ENCODE assay signal across 32 mouse cellular contexts in the genomic region with DNA sequence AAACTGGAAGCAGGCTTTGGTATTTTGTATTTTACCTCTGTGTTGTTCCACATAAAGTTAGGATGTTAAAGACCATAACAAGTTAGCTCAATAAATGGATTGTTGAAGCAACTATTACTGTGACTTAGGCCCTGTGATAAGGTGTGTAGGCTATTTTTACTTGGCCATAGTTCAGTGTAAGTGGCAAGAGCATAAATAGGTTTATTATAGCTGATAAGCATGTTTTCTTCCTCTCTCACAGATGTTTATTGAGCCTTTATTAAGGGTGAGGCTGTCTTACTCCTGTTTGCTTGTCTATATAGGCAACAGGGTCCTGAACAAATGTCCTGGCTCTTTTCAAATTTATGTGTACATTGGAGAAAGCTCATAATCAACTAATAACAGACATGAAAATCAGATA. TPM values are rescaled to one million over a fixed set of nuclear protein-coding genes. Genes with fewer than 3 reads are reported as not detected.
"Had no signal": no experiment of that assay in that cellular context is flagged by ENCODE, and none has a peak within 500 bp of the region (broad histone marks: within the 10 kb centered on the region; RNA-seq: fewer than 3 reads in every experiment).

No protein-coding gene starts in this region.

- H3K9ac ChIP-seq: embryonic facial prominence, embryonic 12.5 days; embryonic facial prominence, embryonic 13.5 days; embryonic facial prominence, embryonic 15.5 days; forebrain, embryonic 12.5 days; forebrain, embryonic 13.5 days; forebrain, embryonic 15.5 days; forebrain, postnatal 0 days had no signal

- H3K9me3 ChIP-seq: embryonic facial prominence, embryonic 10.5 days; embryonic facial prominence, embryonic 12.5 days; embryonic facial prominence, embryonic 13.5 days; embryonic facial prominence, embryonic 15.5 days; forebrain, embryonic 10.5 days; forebrain, embryonic 12.5 days; forebrain, embryonic 13.5 days; forebrain, embryonic 15.5 days had no signal

- H3K4me1 ChIP-seq: embryonic facial prominence, embryonic 12.5 days; embryonic facial prominence, embryonic 15.5 days; forebrain, embryonic 10.5 days; forebrain, embryonic 12.5 days; forebrain, embryonic 13.5 days; forebrain, embryonic 15.5 days had no signal

- H3K4me3 ChIP-seq: embryonic facial prominence, embryonic 10.5 days; embryonic facial prominence, embryonic 12.5 days; embryonic facial prominence, embryonic 13.5 days; embryonic facial prominence, embryonic 15.5 days; erythroblast, embryonic 14.5 days; forebrain, embryonic 10.5 days; forebrain, embryonic 12.5 days; forebrain, embryonic 13.5 days; forebrain, embryonic 15.5 days; gastrocnemius, adult 2 months; heart, adult 2 months had no signal

- ATAC-seq: forebrain, embryonic 13.5 days; forebrain, embryonic 14.5 days; forebrain, embryonic 15.5 days; forebrain, embryonic 16.5 days; forebrain, postnatal 0 days had no signal

- H3K27ac ChIP-seq: embryonic facial prominence, embryonic 10.5 days; embryonic facial prominence, embryonic 12.5 days; embryonic facial prominence, embryonic 13.5 days; embryonic facial prominence, embryonic 15.5 days; forebrain, embryonic 10.5 days; forebrain, embryonic 12.5 days; forebrain, embryonic 13.5 days; forebrain, embryonic 15.5 days; gastrocnemius, adult 2 months; heart, adult 2 months had no signal

- DNase-seq: cerebellum, adult 2 months; cerebellum, adult 9-10 months; cerebellum, adult 9-11 months; gastrocnemius, postnatal 25 days; gastrocnemius, postnatal 36 days; heart, adult 11 months had no signal

- H3K4me2 ChIP-seq: embryonic facial prominence, embryonic 12.5 days; embryonic facial prominence, embryonic 13.5 days; embryonic facial prominence, embryonic 15.5 days; forebrain, embryonic 12.5 days; forebrain, embryonic 13.5 days; forebrain, embryonic 15.5 days had no signal

- H3K27me3 ChIP-seq: embryonic facial prominence, embryonic 12.5 days; embryonic facial prominence, embryonic 13.5 days; embryonic facial prominence, embryonic 15.5 days; forebrain, embryonic 12.5 days; forebrain, embryonic 13.5 days; forebrain, embryonic 15.5 days had no signal

- H3K36me3 ChIP-seq: embryonic facial prominence, embryonic 10.5 days; embryonic facial prominence, embryonic 12.5 days; embryonic facial prominence, embryonic 13.5 days; embryonic facial prominence, embryonic 15.5 days; forebrain, embryonic 10.5 days; forebrain, embryonic 12.5 days; forebrain, embryonic 15.5 days had no signal

RNA-seq across cellular contexts. Expression of a gene that starts 17.0 kb away (rescaled TPM):
- total RNA-seq: common myeloid progenitor, adult 5-6 weeks; forebrain, postnatal 0 days; gastrocnemius, adult 2 months; gastrocnemius, adult 8-10 months; gastrocnemius, postnatal 14 days; gastrocnemius, postnatal 25 days; gastrocnemius, postnatal 36 days; granulocyte monocyte progenitor cell, adult 5-6 weeks; heart, adult 18-20 months; heart, adult 2 months; heart, adult 8-10 months had no signal
- polyA plus RNA-seq: cerebellum, adult 2 months; cortical plate, adult 2 months; embryonic facial prominence, embryonic 10.5 days; embryonic facial prominence, embryonic 11.5 days; embryonic facial prominence, embryonic 12.5 days; embryonic facial prominence, embryonic 13.5 days; embryonic facial prominence, embryonic 14.5 days; embryonic facial prominence, embryonic 15.5 days; erythroblast, embryonic 14.5 days; forebrain, embryonic 10.5 days; forebrain, embryonic 11.5 days; forebrain, embryonic 12.5 days; forebrain, embryonic 13.5 days; forebrain, embryonic 14.5 days; forebrain, embryonic 15.5 days; forebrain, embryonic 16.5 days; forebrain, postnatal 0 days; frontal cortex, adult 2 months; gonadal fat pad, adult 2 months; heart, adult 2 months had no signal
